Mouse (Mus musculus) left cerebral cortex, adult 11 months (tissue): ENCODE results near the gene Plpp7.

Experiments used
- DNase-seq: peaks from one replicate; pipeline ENCODE4 v3.0.0; 2022; ENCODE audit warnings: low spot score

Gene Plpp7

DNA sequence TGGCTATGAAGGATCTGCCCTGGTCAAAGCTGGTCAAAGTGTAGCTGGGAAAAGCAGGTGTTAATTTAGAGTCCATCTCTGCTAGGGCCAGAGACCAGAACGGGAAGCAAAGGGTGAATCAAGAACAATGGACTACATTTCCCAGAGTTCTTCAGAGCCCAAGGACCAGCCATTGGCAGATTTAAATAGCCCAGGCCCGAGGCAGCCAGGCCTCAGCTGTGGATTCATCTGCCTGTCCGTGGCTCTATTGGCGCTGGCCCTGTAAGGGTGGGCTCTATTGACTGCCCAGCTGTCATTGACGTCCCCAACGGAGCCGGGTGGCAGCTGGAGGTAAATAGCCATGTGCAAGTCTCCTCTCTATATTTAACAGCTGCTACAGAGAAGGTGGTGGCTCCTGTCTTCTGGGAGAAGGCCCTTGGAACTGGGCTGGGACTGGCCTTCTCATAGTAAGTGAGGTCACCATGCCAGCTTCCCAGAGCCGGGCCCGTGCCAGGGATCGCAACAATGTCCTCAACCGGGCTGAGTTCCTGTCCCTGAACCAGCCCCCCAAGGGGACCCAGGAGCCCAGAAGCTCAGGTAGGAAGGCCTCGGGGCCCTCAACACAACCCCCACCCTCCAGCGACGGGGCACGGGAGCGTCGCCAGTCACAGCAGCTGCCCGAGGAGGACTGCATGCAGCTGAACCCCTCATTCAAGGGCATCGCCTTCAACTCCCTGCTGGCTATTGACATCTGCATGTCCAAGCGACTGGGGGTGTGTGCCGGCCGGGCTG lies at the start of gene Plpp7:
Gene Plpp7, plus strand, starts transcription at position 178 of the 771 bp plus-strand sequence.
- peak; percentile 80 for DNase-seq

DNA sequence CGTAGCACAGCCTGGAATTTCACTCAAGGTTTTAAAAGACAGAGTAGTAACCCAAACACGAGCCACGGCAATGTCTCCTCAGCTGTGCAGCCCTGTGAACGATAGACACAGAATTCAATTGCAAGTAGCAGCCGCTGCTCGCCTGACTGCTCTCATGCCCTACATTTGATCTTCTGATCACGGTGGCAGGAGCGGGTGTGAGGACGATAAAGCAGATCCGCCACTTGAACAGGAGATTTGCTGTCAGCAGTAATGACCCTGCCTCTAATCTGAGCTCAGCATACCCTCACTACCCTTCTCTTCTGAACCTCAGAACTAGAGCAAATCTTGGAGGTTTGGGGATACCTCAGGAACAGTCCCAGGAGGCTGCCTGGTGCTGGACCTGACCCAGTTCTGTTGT lies 49.3 kb upstream of the Plpp7 start:
- DNase-seq = no peak

- DNase-seq = no peak
Measured at GRCm38 (mm10) chr2:32047323-32047722, 48.0 kb upstream of the Plpp7 start.

DNA sequence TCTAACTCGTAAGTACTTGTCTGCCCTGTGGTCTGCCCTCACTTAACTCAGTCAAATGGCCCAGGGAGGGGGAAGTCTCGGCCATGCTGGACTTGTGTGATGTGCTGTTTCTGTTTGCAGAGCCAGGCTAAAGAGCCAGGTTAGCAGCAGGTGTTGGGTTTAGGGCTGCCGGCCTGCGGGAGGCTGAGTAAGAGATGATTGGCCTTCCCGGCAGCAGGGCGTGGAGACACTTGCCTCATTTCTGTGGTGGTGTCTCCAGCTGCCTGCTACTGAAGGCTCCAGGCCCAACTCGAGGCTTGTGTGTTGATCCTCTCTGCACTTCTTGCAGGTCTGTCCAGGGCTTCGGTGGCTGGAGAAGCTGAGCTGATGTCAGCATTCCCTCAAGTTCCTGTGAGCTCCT lies 43.5 kb upstream of the Plpp7 start:
- DNase-seq = no peak

DNA sequence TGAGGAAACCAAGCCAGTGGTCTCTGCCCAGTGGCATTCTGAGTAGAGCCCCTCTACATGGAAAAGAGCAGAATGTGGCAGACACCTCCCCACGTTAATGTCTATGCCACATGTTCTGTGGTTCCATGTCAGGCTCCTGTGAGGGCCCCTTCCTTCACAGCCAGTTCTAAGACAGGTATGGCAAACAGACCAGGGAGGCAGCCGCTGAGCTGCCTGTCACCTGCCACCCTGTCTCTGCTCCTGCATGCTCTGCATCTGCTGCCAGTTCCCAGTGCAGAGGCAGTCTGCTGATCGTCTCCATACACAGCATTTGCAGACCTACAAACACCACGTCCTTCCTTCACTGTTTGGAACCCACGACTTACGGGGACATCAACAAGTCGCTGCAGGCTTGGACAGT lies 42.9 kb upstream of the Plpp7 start:
- no peak for DNase-seq

GRCm38 (mm10) chr2:32055357-32055965 lies 39.9 kb upstream of the Plpp7 start:
- DNase-seq = no peak

GRCm38 (mm10) chr2:32056524-32056923 lies 38.8 kb upstream of the Plpp7 start:
- no peak for DNase-seq

DNA sequence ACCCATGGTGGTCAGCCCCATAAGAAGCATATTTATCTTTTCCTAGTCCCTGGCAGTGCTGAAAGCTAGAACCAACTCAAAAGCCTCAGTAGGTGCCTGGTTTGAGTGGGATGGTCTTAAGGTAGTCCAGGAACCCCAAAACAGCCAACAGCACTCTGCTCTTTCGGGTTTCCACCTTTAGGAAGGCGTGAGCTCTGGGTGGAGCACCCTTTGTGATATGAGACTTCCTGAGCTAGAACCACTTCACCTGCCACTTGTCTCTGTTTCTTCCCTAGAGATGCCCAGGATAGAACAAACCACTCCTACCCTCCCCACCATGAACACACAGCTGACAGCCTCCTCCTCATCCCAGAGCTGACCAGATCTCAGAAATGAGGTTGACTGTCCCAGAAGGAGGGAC lies 38.0 kb upstream of the Plpp7 start:
- no peak for DNase-seq

GRCm38 (mm10) chr2:32057794-32058193 lies 37.5 kb upstream of the Plpp7 start:
- DNase-seq = no peak

DNA sequence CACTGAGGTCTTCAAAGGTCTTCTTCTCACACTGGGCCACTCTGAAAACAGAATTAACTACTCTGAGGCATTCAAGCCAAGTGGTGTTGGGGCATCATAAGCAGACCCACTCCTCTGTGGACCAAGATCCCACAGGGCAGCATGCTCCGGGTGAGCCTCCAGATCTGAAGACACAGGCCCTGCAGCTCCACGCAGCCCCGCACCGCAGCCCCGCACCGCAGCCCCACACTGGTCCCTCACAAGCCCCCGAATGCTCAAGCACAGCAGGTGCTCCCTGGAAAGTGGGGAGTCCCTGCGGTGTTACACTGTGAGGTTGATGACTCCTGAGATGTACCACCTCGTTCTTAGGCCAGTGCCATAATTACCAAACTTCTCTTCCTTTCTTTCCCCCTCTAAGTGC lies 37.1 kb upstream of the Plpp7 start:
- DNase-seq = no peak

- no peak for DNase-seq
Measured at GRCm38 (mm10) chr2:32058716-32059115, 36.6 kb upstream of the Plpp7 start.

GRCm38 (mm10) chr2:32059613-32060012 lies 35.7 kb upstream of the Plpp7 start:
- no peak for DNase-seq

- no peak for DNase-seq
Measured at GRCm38 (mm10) chr2:32060228-32060805, 35.0 kb upstream of the Plpp7 start.

DNA sequence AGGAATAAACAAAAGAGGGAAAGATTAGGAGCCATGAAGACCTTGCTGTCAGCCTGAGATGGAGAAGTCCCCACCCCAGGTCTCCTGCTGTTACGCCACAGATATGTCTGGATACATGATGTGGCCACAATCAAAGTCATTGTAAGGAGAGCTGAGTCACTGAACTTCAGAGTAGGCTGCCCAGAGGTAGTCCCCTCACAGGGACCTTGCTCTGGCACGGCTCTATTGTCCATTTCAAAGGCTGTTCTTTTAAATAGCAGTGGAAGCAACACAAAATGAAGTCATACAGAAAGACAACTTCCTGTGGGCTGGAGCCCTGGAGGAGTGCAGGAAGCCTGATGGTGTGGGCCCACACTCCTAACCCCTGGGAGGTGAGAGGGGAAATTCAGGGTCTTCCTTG lies 34.1 kb upstream of the Plpp7 start:
- no peak for DNase-seq

DNA sequence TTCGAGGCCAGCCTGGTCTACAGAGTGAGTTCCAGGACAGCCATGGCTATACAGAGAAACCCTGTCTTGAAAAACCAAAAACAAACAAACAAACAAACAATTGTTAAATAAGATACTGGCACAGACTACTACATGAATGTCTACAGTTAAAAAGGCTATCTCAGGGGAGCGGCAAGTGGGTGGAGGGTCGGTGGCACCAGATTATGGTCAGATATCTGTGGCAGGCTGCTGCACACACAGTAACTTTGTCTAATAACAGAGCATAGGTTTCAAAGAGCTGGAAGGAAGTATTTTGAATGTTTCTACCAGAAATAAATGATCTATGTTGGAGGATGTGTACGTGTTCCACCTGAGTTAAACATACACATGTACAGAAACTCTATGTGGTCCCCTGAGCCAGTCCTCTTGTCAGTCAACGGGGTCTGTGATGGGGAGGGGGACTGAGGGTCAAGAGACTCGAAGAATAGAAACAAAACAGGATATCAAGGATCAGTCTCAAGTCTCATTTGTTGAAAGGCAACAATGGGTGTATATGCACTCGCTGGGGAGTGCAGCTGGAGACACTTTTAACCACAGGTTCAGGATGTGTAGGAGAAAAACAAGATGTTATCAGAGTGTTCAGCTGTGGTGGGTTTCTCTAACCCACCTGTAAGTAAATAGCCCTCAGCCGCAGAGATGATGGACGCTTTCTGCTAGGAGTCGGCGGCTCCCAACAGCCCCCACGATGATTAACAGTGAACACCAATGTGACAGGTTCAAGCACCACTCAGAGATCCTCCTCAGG lies 33.4 kb upstream of the Plpp7 start:
- DNase-seq = no peak

- DNase-seq = no peak
Measured at GRCm38 (mm10) chr2:32062626-32063410, 32.5 kb upstream of the Plpp7 start.

DNA sequence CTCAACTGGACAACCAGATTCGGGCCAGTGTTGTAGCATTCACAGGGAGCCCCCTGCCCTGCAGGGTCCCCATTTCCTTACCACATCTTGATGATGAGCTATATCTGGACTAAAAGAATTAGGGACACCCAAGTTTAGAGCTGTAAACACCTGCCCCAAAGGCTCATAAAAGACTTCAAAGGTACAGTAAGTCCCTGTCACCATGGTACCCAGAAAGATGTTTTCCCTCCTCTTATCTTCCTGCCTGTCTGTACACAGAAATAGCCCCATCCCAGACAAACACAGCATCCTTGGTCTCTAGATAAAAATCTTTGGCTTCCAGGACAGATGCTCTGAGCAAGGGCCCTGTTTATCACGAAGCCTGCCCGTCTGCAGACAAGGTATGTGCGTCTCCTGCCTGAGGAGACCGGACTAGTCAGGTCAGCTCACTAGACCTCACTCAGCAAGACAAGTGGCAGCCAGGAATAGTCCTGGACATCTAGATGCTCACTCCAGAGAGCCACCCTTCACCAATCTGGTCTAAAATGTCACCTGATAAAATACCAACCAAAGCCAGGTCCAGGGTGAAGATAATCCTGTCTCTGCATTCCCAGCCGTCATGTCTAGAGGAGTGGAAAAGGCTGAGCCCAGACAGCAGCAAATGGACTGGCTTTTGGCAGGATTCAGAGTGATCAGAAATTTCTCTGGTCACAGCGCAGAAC lies 31.7 kb upstream of the Plpp7 start:
- DNase-seq = no peak

DNA sequence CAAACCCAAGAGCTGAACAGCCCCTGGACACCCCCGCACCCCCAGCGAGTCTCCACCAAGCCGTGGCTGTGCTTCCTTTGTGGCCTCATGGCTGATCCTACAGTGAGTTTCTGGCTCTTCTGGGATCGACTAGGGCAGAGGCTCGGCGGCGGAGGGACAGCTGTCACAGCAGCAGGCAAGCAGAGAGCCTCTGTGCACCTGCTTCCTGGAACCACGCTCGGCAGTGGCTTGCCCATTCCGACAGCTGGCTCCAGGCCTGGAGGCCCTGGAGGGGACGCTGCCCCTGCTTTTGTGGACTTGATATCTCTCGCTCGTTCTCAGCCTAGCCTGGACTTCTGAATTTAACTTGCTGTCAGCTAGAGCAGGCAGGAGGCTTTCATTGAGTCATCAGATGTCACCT lies 30.4 kb upstream of the Plpp7 start:
- no peak for DNase-seq

DNA sequence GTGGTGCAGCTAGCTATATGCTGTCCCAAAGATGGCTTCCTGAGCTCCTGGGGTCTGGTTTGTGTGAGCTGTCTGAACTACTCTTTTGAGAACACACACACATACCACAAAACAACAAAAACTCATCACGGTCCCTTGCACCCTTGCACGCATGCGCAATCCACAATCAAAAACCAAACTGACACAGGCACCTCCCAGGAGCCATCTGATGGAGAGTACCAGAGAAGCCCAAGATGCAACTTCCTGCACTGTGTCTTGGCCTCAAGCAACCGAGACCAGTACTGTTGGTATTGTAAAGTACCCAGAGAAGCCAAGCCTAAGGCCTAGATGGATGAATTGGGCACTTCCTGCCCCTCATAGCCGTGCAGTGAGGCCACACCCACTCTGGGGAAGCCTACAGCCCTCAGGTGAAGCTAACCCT lies 29.9 kb upstream of the Plpp7 start:
- DNase-seq = no peak

GRCm38 (mm10) chr2:32066005-32066404 lies 29.3 kb upstream of the Plpp7 start:
- no peak for DNase-seq
